Mouse (Mus musculus) megakaryocyte, adult 5-6 weeks (primary cell): ENCODE results near the gene Cpne1. TPM values are rescaled to one million over a fixed set of nuclear protein-coding genes. Genes with fewer than 3 reads are reported as not detected.

Experiments used
- ATAC-seq: 2 replicates; pipeline ENCODE4 v1.8.0; 2016; ENCODE audit warnings: mild to moderate bottlenecking, inconsistent platforms; ENCODE audit not compliant: poor library complexity, severe bottlenecking
- total RNA-seq, 2 experiments: library from RNA; stranded (forward) in 1 of 2; stranded (reverse) in 1 of 2; fragments of 153-499, 151-499 nt in 1 of 2; fragments of 221-1000, 200-1000 nt in 1 of 2; gene quantifications; 2 replicates each; pipeline versions ENCODE4 v1.2.3 to v1.2.4; 2015 to 2017

Gene Cpne1
- total RNA-seq, 2 experiments from 2014 or later: 30.2 to 58.3 TPM

GRCm38 (mm10) chr2:156080391-156080790 lies 31.4 kb downstream of the Cpne1 start:
- ATAC-seq: no peak

GRCm38 (mm10) chr2:156079674-156080073 lies 32.1 kb downstream of the Cpne1 start:
- no peak for ATAC-seq

- ATAC-seq: no peak
Measured at GRCm38 (mm10) chr2:156079183-156079560, 32.6 kb downstream of the Cpne1 start.

- no peak for ATAC-seq
Measured at GRCm38 (mm10) chr2:156078421-156079182, 33.2 kb downstream of the Cpne1 start.

- no peak for ATAC-seq
Measured at GRCm38 (mm10) chr2:156077461-156077860, 34.3 kb downstream of the Cpne1 start.

GRCm38 (mm10) chr2:156073725-156074124 lies 38.0 kb downstream of the Cpne1 start:
- no peak for ATAC-seq

GRCm38 (mm10) chr2:156071236-156071635 lies 40.5 kb downstream of the Cpne1 start:
- no peak for ATAC-seq

- no peak for ATAC-seq
Measured at GRCm38 (mm10) chr2:156067916-156068315, 43.8 kb downstream of the Cpne1 start.

- no peak for ATAC-seq
Measured at GRCm38 (mm10) chr2:156066126-156066525, 45.6 kb downstream of the Cpne1 start.

GRCm38 (mm10) chr2:156065099-156066041 lies 46.4 kb downstream of the Cpne1 start, which contains the start of gene Spag4:
Gene Spag4 (plus strand): TSS chr2:156065175.
- ATAC-seq: peak; percentile 72

- no peak for ATAC-seq
Measured at GRCm38 (mm10) chr2:156052816-156053215, 58.9 kb downstream of the Cpne1 start, which contains the start of gene Fer1l4. Gene Fer1l4 (minus strand): TSS chr2:156052947.

- ATAC-seq: no peak
Measured at GRCm38 (mm10) chr2:156047929-156048328, 63.8 kb downstream of the Cpne1 start.

GRCm38 (mm10) chr2:156042903-156043302 lies 68.9 kb downstream of the Cpne1 start:
- no peak for ATAC-seq

GRCm38 (mm10) chr2:156039390-156039789 lies 72.4 kb downstream of the Cpne1 start:
- no peak for ATAC-seq

- no peak for ATAC-seq
Measured at GRCm38 (mm10) chr2:156025482-156025881, 86.3 kb downstream of the Cpne1 start.

Other genes starting within 250 kb of the Cpne1 start
- 17.4 and 28.7 TPM in 2 replicates for gene Uqcc1, start 181.7 kb downstream of the Cpne1 start, total RNA-seq (2015)
- 38.4 and 49.2 TPM in 2 replicates for gene Uqcc1, start 181.7 kb downstream of the Cpne1 start, total RNA-seq (2017)
- not detected in 2 replicates for gene Gm15557, start 171.2 kb downstream of the Cpne1 start, total RNA-seq (2015)
- not detected in 2 replicates for gene Gm15557, start 171.2 kb downstream of the Cpne1 start, total RNA-seq (2017)
- gene Gdf5, start 166.6 kb downstream of the Cpne1 start, total RNA-seq (2015): not detected in 2 replicates
- gene Gdf5, start 166.6 kb downstream of the Cpne1 start, total RNA-seq (2017): not detected in 2 replicates
- gene Cep250, start 155.5 kb downstream of the Cpne1 start, total RNA-seq (2015): 8.9 and 14.5 TPM in 2 replicates
- gene Cep250, start 155.5 kb downstream of the Cpne1 start, total RNA-seq (2017): 37.9 and 38.1 TPM in 2 replicates
- 0.20 and 0.57 TPM in 2 replicates for gene 6430550D23Rik, start 104.0 kb downstream of the Cpne1 start, total RNA-seq (2015)
- gene 6430550D23Rik, start 104.0 kb downstream of the Cpne1 start, total RNA-seq (2017): 0.11 and 0.81 TPM in 2 replicates
- gene Ergic3, start 103.9 kb downstream of the Cpne1 start, total RNA-seq (2015): 175 and 193 TPM in 2 replicates
- 35.9 and 54.6 TPM in 2 replicates for gene Ergic3, start 103.9 kb downstream of the Cpne1 start, total RNA-seq (2017)
- not detected in 2 replicates for gene Fer1l4, start 59.0 kb downstream of the Cpne1 start, total RNA-seq (2015)
- not detected in 2 replicates for gene Fer1l4, start 59.0 kb downstream of the Cpne1 start, total RNA-seq (2017)
- 0.30 and 0.31 TPM in 2 replicates for gene Spag4, start 46.8 kb downstream of the Cpne1 start, total RNA-seq (2015)
- gene Spag4, start 46.8 kb downstream of the Cpne1 start, total RNA-seq (2017): 0.07 and 2.1 TPM in 2 replicates
- gene Rbm12, start within 50 bp of the Cpne1 start, total RNA-seq (2015): 23.9 and 34.5 TPM in 2 replicates
- gene Rbm12, start within 50 bp of the Cpne1 start, total RNA-seq (2017): 31.8 and 39.9 TPM in 2 replicates
- 0.38 and 6.3 TPM in 2 replicates for gene Gm28036, start 15.1 kb upstream of the Cpne1 start, total RNA-seq (2015)
- gene Gm28036, start 15.1 kb upstream of the Cpne1 start, total RNA-seq (2017): 25.2 and 25.8 TPM in 2 replicates
- 53.8 and 63.6 TPM in 2 replicates for gene Romo1, start 32.1 kb upstream of the Cpne1 start, total RNA-seq (2015)
- gene Romo1, start 32.1 kb upstream of the Cpne1 start, total RNA-seq (2017): 10.0 and 11.0 TPM in 2 replicates
- 32.8 and 37.4 TPM in 2 replicates for gene Nfs1, start 32.2 kb upstream of the Cpne1 start, total RNA-seq (2015)
- gene Nfs1, start 32.2 kb upstream of the Cpne1 start, total RNA-seq (2017): 21.3 and 22.0 TPM in 2 replicates
- 443 and 462 TPM in 2 replicates for gene Rbm39, start 68.3 kb upstream of the Cpne1 start, total RNA-seq (2015)
- 508 and 552 TPM in 2 replicates for gene Rbm39, start 68.3 kb upstream of the Cpne1 start, total RNA-seq (2017)
- gene Phf20, start 84.5 kb upstream of the Cpne1 start, total RNA-seq (2015): 25.9 and 34.6 TPM in 2 replicates
- gene Phf20, start 84.5 kb upstream of the Cpne1 start, total RNA-seq (2017): 27.1 and 55.5 TPM in 2 replicates
- gene Cnbd2, start 200.3 kb upstream of the Cpne1 start, total RNA-seq (2015): 3.6 and 6.2 TPM in 2 replicates
- 16.2 and 24.5 TPM in 2 replicates for gene Cnbd2, start 200.3 kb upstream of the Cpne1 start, total RNA-seq (2017)
- 5.8 and 11.9 TPM in 2 replicates for gene Scand1, start 200.7 kb upstream of the Cpne1 start, total RNA-seq (2015)
- gene Scand1, start 200.7 kb upstream of the Cpne1 start, total RNA-seq (2017): 8.7 and 11.8 TPM in 2 replicates